Mouse (Mus musculus) ES-Bruce4 (cell line): ENCODE measurements around the gene Jmjd4.

Source experiments
- CTCF ChIP-seq: IDR thresholded peaks from one replicate; pipeline ENCODE4 v1.8.1; 2011; ENCODE audit warnings: low read depth, low read length
- POLR2A ChIP-seq: IDR thresholded peaks from one replicate; pipeline ENCODE4 v1.8.1; 2011; ENCODE audit warnings: low read length; ENCODE audit not compliant: insufficient read depth

DNA sequence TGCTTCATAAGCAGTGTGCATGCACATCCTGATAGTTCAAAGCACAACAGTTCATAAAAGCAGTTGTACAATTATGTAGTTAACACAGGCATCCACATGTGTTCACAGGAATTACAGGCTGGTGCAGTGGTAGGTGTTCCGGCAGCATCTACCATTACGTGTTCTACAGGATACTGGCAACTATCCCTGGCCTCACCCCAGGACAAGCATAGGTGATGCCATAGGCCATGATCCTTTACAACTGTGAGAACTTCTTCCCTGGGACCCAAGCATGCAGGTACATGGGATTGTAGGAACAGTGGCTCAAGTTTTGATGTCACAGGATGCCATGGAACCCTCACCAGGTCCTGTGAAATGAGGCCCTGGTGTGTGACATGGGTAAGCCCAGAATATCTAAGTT, 10.6 kb downstream of the Jmjd4 start:
- no peak for TF ChIP-seq POLR2A
- TF ChIP-seq CTCF = no peak
